Mouse (Mus musculus) frontal cortex, adult (tissue): ENCODE measurements at regions not wholly inside any gene's neighbourhood (a gene's known extent, or its start where the extent isn't known, plus 50 kb on each side); places are given as distances from the start of the nearest gene placed in this dataset.

Experiments used
- ATAC-seq: cut with Nextera tagmentation; 2 replicates; pipeline ENCODE4 v1.9.2; 2017; ENCODE audit warnings: mild to moderate bottlenecking, moderate library complexity, mixed read lengths; ENCODE audit not compliant: low TSS enrichment

DNA sequence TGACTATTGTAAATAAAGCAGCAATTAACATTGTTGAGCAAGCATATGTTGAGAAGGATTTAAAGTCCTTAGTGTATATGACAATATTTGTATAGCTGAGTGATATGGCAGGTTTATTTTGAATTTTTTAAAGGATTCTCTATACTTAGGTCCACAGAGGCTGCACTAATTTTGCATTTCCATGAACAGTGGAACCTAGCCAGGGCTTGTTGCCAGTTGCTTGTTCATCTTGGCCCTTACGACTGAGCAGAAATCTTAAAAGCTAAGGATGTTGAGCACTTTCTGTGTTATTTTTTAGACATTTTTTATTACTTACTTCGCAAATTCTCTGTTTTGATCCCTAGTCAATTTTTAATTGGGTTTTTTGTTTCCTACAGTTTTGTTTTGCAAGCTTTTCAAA is 417.8 kb downstream of the Cdh7 start:
- no peak for ATAC-seq

- no peak for ATAC-seq
Observed at GRCm38 (mm10) chr1:110447742-110448312, 465.6 kb downstream of the Cdh7 start.

DNA sequence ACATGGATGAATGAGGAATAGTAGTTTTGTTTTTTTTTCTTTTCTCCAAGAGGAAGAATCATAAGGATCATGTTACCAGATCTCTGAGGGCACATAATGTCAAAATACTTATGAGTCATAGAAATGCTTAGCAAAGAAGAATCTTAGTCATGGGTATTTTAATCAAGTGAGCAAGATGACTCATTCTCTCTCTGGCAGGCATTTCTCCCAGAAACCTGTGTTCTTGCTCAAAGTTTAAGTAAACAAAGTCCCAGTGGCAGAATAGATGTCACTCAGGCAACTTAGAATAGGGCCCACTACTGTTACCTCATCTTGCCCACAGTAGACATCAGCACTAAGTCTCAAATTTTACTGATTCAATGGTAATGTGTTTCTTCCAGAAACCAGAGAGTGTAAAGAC is 493.9 kb downstream of the Cdh19 start:
- ATAC-seq, result peak; percentile 82

- peak; percentile 89 for ATAC-seq
Observed at GRCm38 (mm10) chr1:110489372-110489771, 488.0 kb downstream of the Cdh19 start.
